Mouse (Mus musculus) myocyte (in vitro differentiated cells): ENCODE measurements around the gene Rcn2. TPM values are rescaled to one million over a fixed set of nuclear protein-coding genes. Genes with fewer than 3 reads are reported as not detected.

ENCODE experiments used
- H3K27me3 ChIP-seq: one replicate; pipeline ENCODE4 v1.6.1; 2011; ENCODE audit not compliant: control insufficient read depth, insufficient read depth, insufficient read length
- H3K36me3 ChIP-seq: one replicate; pipeline ENCODE4 v1.6.1; 2011; ENCODE audit not compliant: control insufficient read depth, insufficient read depth
- H3K4me2 ChIP-seq: one replicate; pipeline ENCODE4 v1.6.1; 2011; ENCODE audit warnings: low read depth, control low read depth
- H3K4me3 ChIP-seq: one replicate; pipeline ENCODE4 v1.5.1; 2011; ENCODE audit warnings: mild to moderate bottlenecking, control low read depth, moderate library complexity
- H3K79me2 ChIP-seq: one replicate; pipeline ENCODE4 v1.6.1; 2011; ENCODE audit not compliant: control insufficient read depth, insufficient read depth
- H3ac ChIP-seq: one replicate; pipeline ENCODE4 v1.6.1; 2011; ENCODE audit not compliant: control insufficient read depth, insufficient read length
- CEBPB ChIP-seq: IDR thresholded peaks from 2 replicates; pipeline ENCODE4 v1.6.1; 2011; ENCODE audit warnings: mild to moderate bottlenecking, moderate library complexity; ENCODE audit not compliant: poor library complexity, insufficient read depth, severe bottlenecking
- E2F4 ChIP-seq: IDR thresholded peaks from one replicate; pipeline ENCODE4 v1.6.1; 2011; ENCODE audit warnings: mild to moderate bottlenecking, control low read depth, moderate library complexity; ENCODE audit not compliant: insufficient read depth
- MAX ChIP-seq: IDR thresholded peaks from one replicate; pipeline ENCODE4 v1.6.1; 2011; ENCODE audit warnings: low read depth, mild to moderate bottlenecking, control low read depth
- MYOD1 ChIP-seq, 3 experiments: IDR thresholded peaks; one replicate each; pipeline ENCODE4 v1.6.1; 2011; ENCODE audit warnings: control low read depth in 2 of 3, low read depth in 2 of 3, mild to moderate bottlenecking in 2 of 3, moderate library complexity in 1 of 3; ENCODE audit not compliant: insufficient read length in 2 of 3, control insufficient read depth in 1 of 3
- MYOG ChIP-seq, 3 experiments: IDR thresholded peaks; one replicate each; pipeline ENCODE4 v1.6.1; 2011; ENCODE audit warnings: control low read depth in 2 of 3, low read depth in 2 of 3, mild to moderate bottlenecking in 2 of 3; ENCODE audit not compliant: insufficient read length in 2 of 3, control insufficient read depth in 1 of 3, insufficient read depth in 1 of 3
- POLR2A ChIP-seq: IDR thresholded peaks from one replicate; pipeline ENCODE4 v1.6.1; 2011; ENCODE audit warnings: low read depth, mild to moderate bottlenecking, control low read depth, moderate library complexity; ENCODE audit not compliant: insufficient read length
- POLR2AphosphoS2 ChIP-seq: IDR thresholded peaks from one replicate; pipeline ENCODE4 v1.6.1; 2011; ENCODE audit warnings: low read depth, control low read depth; ENCODE audit not compliant: insufficient read length
- REST ChIP-seq: IDR thresholded peaks from one replicate; pipeline ENCODE4 v1.6.1; 2011; ENCODE audit warnings: mild to moderate bottlenecking, control low read depth, moderate library complexity; ENCODE audit not compliant: insufficient read depth, insufficient read length
- SRF ChIP-seq: IDR thresholded peaks from one replicate; pipeline ENCODE4 v1.6.1; 2011; ENCODE audit warnings: low read depth; ENCODE audit not compliant: control insufficient read depth, insufficient read length
- TCF12 ChIP-seq: IDR thresholded peaks from one replicate; pipeline ENCODE4 v1.6.1; 2011; ENCODE audit warnings: mild to moderate bottlenecking, control low read depth; ENCODE audit not compliant: poor library complexity, insufficient read depth, severe bottlenecking
- TCF3 ChIP-seq: IDR thresholded peaks from one replicate; pipeline ENCODE4 v1.6.1; 2011; ENCODE audit warnings: low read depth, control low read depth; ENCODE audit not compliant: insufficient read length
- USF1 ChIP-seq: IDR thresholded peaks from one replicate; pipeline ENCODE4 v1.6.1; 2011; ENCODE audit warnings: low read depth, mild to moderate bottlenecking, control low read depth, moderate library complexity
- polyA plus RNA-seq: library from polyadenylated mRNA; unstranded; fragments of >200 nt; fragmentation: generic; extraction: Trizol; gene quantifications from one replicate; pipeline ENCODE4 v1.2.1, GENCODE M21; 2012; ENCODE audit warnings: missing spikeins

The Rcn2 gene
- polyA plus RNA-seq, 1 experiment, result 36.8 TPM

- Histone ChIP-seq H3K4me3 (no peak overlapping the region), H3K79me2 (no peaks in the 10 kb centered on the region), H3K4me2 (no peak overlapping the region), H3ac (no peak overlapping the region), H3K36me3 (no peaks in the 10 kb centered on the region), H3K27me3 (no peaks in the 10 kb centered on the region)
- TF ChIP-seq USF1 (no peak), TCF12 (no peak), TCF3 (no peak), E2F4 (no peak), POLR2AphosphoS2 (no peak), POLR2A (no peak), REST (no peak), SRF (no peak), MYOD1 (IDR thresholded peaks at IDR 0.05; ENCODE audit: control insufficient read depth in 1 of 3, insufficient read length in 2 of 3, low read depth in 2 of 3) (no peak), MYOG (IDR thresholded peaks at IDR 0.05; ENCODE audit: control insufficient read depth in 1 of 3, insufficient read depth in 1 of 3, insufficient read length in 2 of 3, low read depth in 2 of 3) (no peak), CEBPB (no peak), MAX (no peak)
Measured at GRCm38 (mm10) chr9:56075264-56075663, 33.6 kb downstream of the Rcn2 start.

GRCm38 (mm10) chr9:56075901-56076620 is 34.4 kb downstream of the Rcn2 start:
- Histone ChIP-seq H3K27me3 (no peaks in the 10 kb centered on the region), H3ac (no peak overlapping the region), H3K36me3 (no peaks in the 10 kb centered on the region), H3K4me3 (no peak overlapping the region), H3K4me2 (no peak overlapping the region), H3K79me2 (no peaks in the 10 kb centered on the region)
- no peak for TF ChIP-seq MAX
- no peak for TF ChIP-seq TCF12
- no peak for TF ChIP-seq TCF3

GRCm38 (mm10) chr9:56079587-56079986 is 37.9 kb downstream of the Rcn2 start:
- TF ChIP-seq USF1, result no peak
- TF ChIP-seq MAX, result no peak
- TF ChIP-seq TCF3, result no peak
- Histone ChIP-seq H3K27me3 (no peaks in the 10 kb centered on the region), H3K36me3 (no peaks in the 10 kb centered on the region), H3K79me2 (no peaks in the 10 kb centered on the region), H3K4me2 (no peak overlapping the region), H3ac (no peak overlapping the region), H3K4me3 (no peak overlapping the region)

GRCm38 (mm10) chr9:56086524-56086923 is 44.9 kb downstream of the Rcn2 start:
- H3K36me3 ChIP-seq, result no peaks in the 10 kb centered on the region
- no peaks in the 10 kb centered on the region for H3K79me2 ChIP-seq
- TF ChIP-seq MYOD1 (IDR thresholded peaks at IDR 0.05; ENCODE audit: control insufficient read depth in 1 of 3, insufficient read length in 2 of 3, low read depth in 2 of 3) (peak; percentile 15 to 88 (median 85)), MYOG (IDR thresholded peaks at IDR 0.05; ENCODE audit: control insufficient read depth in 1 of 3, insufficient read depth in 1 of 3, insufficient read length in 2 of 3, low read depth in 2 of 3) (peak in 1 of 3 experiments; percentile 38), E2F4 (no peak)
- H3K27me3 ChIP-seq, result no peaks in the 10 kb centered on the region
- no peak overlapping the region for H3K4me2 ChIP-seq
- H3K4me3 ChIP-seq, result no peak overlapping the region
- H3ac ChIP-seq, result no peak overlapping the region

GRCm38 (mm10) chr9:56089778-56090520 is 48.3 kb downstream of the Rcn2 start, which contains the start of gene Pstpip1:
Gene Pstpip1, plus strand, starts transcription at chr9:56089962.
- Histone ChIP-seq H3K79me2 (no peaks in the 10 kb centered on the region), H3K36me3 (no peaks in the 10 kb centered on the region), H3K27me3 (no peaks in the 10 kb centered on the region), H3K4me2 (peak within 1 kb of the TSS; percentile 60), H3ac (no peak within 1 kb of the TSS), H3K4me3 (no peak within 1 kb of the TSS)
- TF ChIP-seq CEBPB, result no peak
- no peak for TF ChIP-seq USF1
- no peak for TF ChIP-seq TCF12
- TF ChIP-seq MYOD1 (IDR thresholded peaks at IDR 0.05; ENCODE audit: control insufficient read depth in 1 of 3, insufficient read length in 2 of 3, low read depth in 2 of 3), result peak in 2 of 3 experiments; percentile 64 to 90
- TF ChIP-seq TCF3, result no peak
- TF ChIP-seq MYOG (IDR thresholded peaks at IDR 0.05; ENCODE audit: control insufficient read depth in 1 of 3, insufficient read depth in 1 of 3, insufficient read length in 2 of 3, low read depth in 2 of 3), result peak in 2 of 3 experiments; percentile 18 to 81
- TF ChIP-seq MAX, result no peak
- TF ChIP-seq REST, result no peak
- TF ChIP-seq POLR2AphosphoS2, result no peak
- TF ChIP-seq E2F4, result no peak
- peak; percentile 49 for TF ChIP-seq POLR2A
- TF ChIP-seq SRF, result no peak
